Mouse (Mus musculus) T-helper 17 cell (primary cell): Measurements from ENCODE around the gene Flt1.

Experiments used
- in situ Hi-C, 2 experiments: fragments of 300-600 bp; cut with MboI, MseI; formaldehyde crosslinking; loops; 1 replicate in 1 of 2; 2 replicates in 1 of 2; pipeline ENCODE4 v1.15.1; 2025; ENCODE audit warnings: high pct_unique_total_duplicates in 2 of 2

Gene Flt1

GRCm38 (mm10) chr5:147725831-147726700 is at the start of gene Flt1:
Flt1 (minus strand) TSS chr5:147726011.
- in situ Hi-C loops = no loop called here

- in situ Hi-C loops = no loop called here
Measured at GRCm38 (mm10) chr5:147775222-147775621, 49.4 kb upstream of the Flt1 start.

GRCm38 (mm10) chr5:147769918-147770317 is 44.1 kb upstream of the Flt1 start:
- in situ Hi-C loops = no loop called here

- in situ Hi-C loops = no loop called here
Measured at GRCm38 (mm10) chr5:147764061-147764460, 38.2 kb upstream of the Flt1 start.

GRCm38 (mm10) chr5:147761984-147762383 is 36.2 kb upstream of the Flt1 start:
- in situ Hi-C loops = no loop called here

GRCm38 (mm10) chr5:147761275-147761674 is 35.5 kb upstream of the Flt1 start:
- in situ Hi-C loops = no loop called here

GRCm38 (mm10) chr5:147758640-147759319 is 33.0 kb upstream of the Flt1 start:
- in situ Hi-C loops = no loop called here

GRCm38 (mm10) chr5:147757832-147758587 is 32.2 kb upstream of the Flt1 start:
- in situ Hi-C loops = no loop called here

GRCm38 (mm10) chr5:147752914-147753341 is 27.1 kb upstream of the Flt1 start:
- in situ Hi-C loops = no loop called here

GRCm38 (mm10) chr5:147751673-147752130 is 25.9 kb upstream of the Flt1 start:
- in situ Hi-C loops = no loop called here

GRCm38 (mm10) chr5:147749972-147750371 is 24.2 kb upstream of the Flt1 start:
- in situ Hi-C loops = no loop called here

- in situ Hi-C loops = no loop called here
Measured at GRCm38 (mm10) chr5:147748081-147748581, 22.3 kb upstream of the Flt1 start.

- in situ Hi-C loops = no loop called here
Measured at GRCm38 (mm10) chr5:147744900-147745653, 19.3 kb upstream of the Flt1 start.

GRCm38 (mm10) chr5:147742468-147743111 is 16.8 kb upstream of the Flt1 start:
- in situ Hi-C loops = no loop called here

GRCm38 (mm10) chr5:147736766-147737280 is 11.0 kb upstream of the Flt1 start:
- in situ Hi-C loops = no loop called here

- in situ Hi-C loops = loop anchor here in 1 of 2 experiments (5.0 kb wide), 1 partner anchor 156 kb away; no protein-coding TSS in a partner anchor
Measured at GRCm38 (mm10) chr5:147733682-147734081, 7.9 kb upstream of the Flt1 start.

GRCm38 (mm10) chr5:147732926-147733325 is 7.1 kb upstream of the Flt1 start:
- in situ Hi-C loops = loop anchor here in 1 of 2 experiments (5.0 kb wide), 1 partner anchor 156 kb away; no protein-coding TSS in a partner anchor

- in situ Hi-C loops = no loop called here
Measured at GRCm38 (mm10) chr5:147727481-147727880, 1.7 kb upstream of the Flt1 start.

- in situ Hi-C loops = no loop called here
Measured at GRCm38 (mm10) chr5:147726701-147727393, 1.0 kb upstream of the Flt1 start.
